Mouse (Mus musculus): ENCODE results near the gene Wscd2. TPM values are rescaled to one million over a fixed set of nuclear protein-coding genes. Genes with fewer than 3 reads are reported as not detected.

Gene Wscd2
- polyA plus RNA-seq, 1 experiment from 2014 or later = 14.1 TPM

DNA sequence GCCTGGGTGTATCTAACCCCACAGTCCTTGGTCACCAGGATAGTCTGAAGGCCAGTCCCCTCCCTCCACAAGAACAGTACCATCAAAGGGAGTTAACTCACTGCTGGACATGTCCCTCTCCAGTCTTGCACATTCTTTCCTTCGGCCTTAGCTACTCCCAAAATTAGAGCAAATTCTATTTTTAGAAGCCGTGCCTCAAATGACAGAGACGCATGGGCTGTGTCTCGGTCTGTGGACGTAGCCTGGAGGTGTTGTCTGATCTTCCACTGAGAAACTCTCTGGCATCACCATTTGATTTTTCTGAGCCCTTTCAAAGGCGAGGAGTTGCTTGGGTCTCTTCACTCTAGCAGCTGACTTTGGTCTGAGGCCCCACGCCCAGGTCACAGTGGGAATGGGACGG, 2.3 kb upstream of the Wscd2 start:
- no peak overlapping the region for H3K4me2 ChIP-seq (replicated peaks)
- ATAC-seq (ENCODE audit: low FRiP score) = no peak
- H3K4me1 ChIP-seq = peaks cover 26% of the 10 kb centered on the region
- WGBS = 75% methylated on average over 8 of the region's 8 CpGs
- H3K36me3 ChIP-seq = no peaks in the 10 kb centered on the region
- no peaks in the 10 kb centered on the region for H3K9me3 ChIP-seq (replicated peaks)
- H3K9ac ChIP-seq = no peak overlapping the region
- H3K4me3 ChIP-seq = no peak overlapping the region
- H3K27me3 ChIP-seq = peaks cover 27% of the 10 kb centered on the region
- H3K27ac ChIP-seq = no peak overlapping the region

DNA sequence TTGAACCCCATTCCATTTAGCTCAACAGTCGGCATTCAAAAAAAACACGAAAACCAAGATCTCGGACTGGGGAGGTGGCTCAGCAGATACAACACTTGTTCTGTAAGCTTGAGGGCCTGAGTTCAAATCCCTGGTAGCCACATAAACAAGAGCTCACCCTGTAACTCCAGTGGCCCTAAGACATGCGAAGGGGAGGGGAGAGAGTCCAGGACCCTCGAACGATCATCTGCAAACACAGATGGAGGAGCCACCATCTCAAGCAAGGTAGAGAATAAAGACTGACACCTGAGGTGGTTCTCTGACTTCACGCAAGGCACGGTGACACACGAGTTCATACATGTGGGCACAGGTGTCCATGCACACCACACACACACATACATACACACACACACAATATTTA, 516 bp upstream of the Wscd2 start:
- Histone ChIP-seq H3K27me3 (peaks cover 31% of the 10 kb centered on the region), H3K27ac (no peak overlapping the region), H3K4me1 (peaks cover 41% of the 10 kb centered on the region), H3K9ac (no peak overlapping the region), H3K9me3 (replicated peaks) (no peaks in the 10 kb centered on the region), H3K36me3 (no peaks in the 10 kb centered on the region), H3K4me2 (replicated peaks) (no peak overlapping the region), H3K4me3 (no peak overlapping the region)
- no peak for ATAC-seq (ENCODE audit: low FRiP score)
- WGBS = 90% methylated on average over 9 of the region's 9 CpGs

DNA sequence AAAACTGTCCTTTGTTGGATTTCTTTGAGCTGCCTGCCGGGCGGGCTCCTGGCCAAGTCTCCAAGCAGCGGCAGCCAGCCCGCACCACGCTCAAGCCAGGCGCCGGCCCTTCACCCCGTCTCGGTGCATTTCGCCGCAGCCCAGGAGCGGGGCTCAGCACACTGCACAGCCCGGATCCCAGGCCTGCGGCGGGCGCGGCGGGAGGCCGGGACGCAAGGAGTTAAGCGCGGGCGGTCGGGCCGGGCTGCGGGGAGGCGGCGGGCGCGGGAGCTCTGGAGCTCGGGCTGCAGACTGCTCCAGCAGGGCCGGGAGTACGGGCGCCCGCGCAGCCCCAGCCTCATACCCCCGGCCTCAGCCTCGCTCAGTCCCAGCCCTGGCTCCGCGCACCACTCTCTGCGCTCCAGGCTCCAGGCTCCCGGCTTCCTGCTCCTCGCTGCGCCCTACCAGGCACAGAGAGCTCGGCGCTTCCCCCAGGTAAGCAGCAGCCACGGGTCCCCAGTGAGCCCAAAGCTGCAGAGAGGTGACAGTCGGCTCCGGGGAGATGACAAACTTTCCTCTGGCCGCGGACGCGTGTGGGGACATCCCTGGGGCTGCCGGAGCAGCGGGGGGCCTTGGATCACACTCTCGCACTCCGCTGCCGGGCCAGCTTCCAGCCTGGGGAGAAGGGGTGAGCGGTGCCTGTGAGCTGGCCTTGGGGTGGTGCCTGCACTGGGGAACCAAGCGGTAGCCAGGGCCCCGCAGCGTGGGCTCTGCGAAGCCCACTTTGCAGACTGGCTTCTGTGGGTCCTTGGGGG, 531 bp downstream of the Wscd2 start:
- Histone ChIP-seq H3K9ac (peak overlapping the region; percentile 77), H3K4me2 (replicated peaks) (peak overlapping the region; percentile 84), H3K27me3 (peaks cover 31% of the 10 kb centered on the region), H3K36me3 (no peaks in the 10 kb centered on the region), H3K4me3 (peak overlapping the region; percentile 50), H3K9me3 (replicated peaks) (no peaks in the 10 kb centered on the region), H3K27ac (peak overlapping the region; percentile 73), H3K4me1 (peaks cover 41% of the 10 kb centered on the region)
- 2% methylated on average over 62 of the region's 63 CpGs for WGBS
- ATAC-seq (ENCODE audit: low FRiP score) = peak; percentile 81

DNA sequence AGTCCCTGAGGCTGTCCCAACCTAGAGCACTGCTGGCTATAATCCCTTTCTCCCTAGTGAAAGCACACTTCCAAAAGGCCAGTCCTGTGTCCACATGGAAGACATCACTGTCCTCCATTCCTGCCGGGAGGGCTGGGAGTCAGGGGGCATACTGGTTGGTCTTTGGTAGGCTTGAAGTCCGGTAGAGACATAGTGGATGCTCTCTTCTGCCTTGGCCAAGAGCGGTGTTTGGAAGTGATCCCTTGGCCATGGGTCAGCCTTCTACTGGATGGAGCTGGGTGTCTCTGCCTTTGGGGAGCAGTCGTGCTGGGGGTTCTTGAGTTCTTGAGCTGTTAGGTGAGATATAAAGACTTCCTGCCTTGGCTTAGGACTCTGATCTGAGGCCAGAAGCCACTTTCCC, 1.4 kb downstream of the Wscd2 start:
- Histone ChIP-seq H3K9ac (peak overlapping the region; percentile 77), H3K9me3 (replicated peaks) (no peaks in the 10 kb centered on the region), H3K4me2 (replicated peaks) (peak overlapping the region; percentile 84), H3K27me3 (peaks cover 31% of the 10 kb centered on the region), H3K27ac (peak overlapping the region; percentile 73; the same call in 1 of the 2 replicates), H3K36me3 (no peaks in the 10 kb centered on the region), H3K4me3 (peak overlapping the region; percentile 50), H3K4me1 (peaks cover 41% of the 10 kb centered on the region)
- no peak for ATAC-seq (ENCODE audit: low FRiP score)
- WGBS = 72% methylated on average over 4 of the region's 4 CpGs

DNA sequence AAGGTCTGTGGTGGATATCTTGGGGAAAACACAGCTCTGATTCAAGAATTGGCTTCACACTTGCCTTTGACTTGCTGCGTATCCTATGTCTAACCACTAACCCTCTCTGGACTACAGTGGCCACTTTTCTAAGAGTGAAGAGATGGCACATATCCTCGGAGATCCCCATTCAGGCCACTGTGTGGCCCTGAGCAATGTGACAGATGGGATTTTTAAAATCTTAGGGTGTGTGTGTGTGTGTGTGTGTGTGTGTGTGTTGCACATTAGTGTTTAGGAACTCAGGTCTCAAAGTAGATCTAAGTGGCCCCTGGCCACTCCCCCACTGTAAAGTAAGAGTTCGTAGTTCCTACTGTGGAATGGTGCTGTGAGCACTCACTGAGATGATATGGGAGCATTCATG, 1.9 kb downstream of the Wscd2 start:
- H3K27ac ChIP-seq = 0 out of 2 replicates have a peak overlapping the region, but pooled peaks have one; percentile 1
- H3K9ac ChIP-seq = 0 out of 2 replicates have a peak overlapping the region, but pooled peaks have one; percentile 77

DNA sequence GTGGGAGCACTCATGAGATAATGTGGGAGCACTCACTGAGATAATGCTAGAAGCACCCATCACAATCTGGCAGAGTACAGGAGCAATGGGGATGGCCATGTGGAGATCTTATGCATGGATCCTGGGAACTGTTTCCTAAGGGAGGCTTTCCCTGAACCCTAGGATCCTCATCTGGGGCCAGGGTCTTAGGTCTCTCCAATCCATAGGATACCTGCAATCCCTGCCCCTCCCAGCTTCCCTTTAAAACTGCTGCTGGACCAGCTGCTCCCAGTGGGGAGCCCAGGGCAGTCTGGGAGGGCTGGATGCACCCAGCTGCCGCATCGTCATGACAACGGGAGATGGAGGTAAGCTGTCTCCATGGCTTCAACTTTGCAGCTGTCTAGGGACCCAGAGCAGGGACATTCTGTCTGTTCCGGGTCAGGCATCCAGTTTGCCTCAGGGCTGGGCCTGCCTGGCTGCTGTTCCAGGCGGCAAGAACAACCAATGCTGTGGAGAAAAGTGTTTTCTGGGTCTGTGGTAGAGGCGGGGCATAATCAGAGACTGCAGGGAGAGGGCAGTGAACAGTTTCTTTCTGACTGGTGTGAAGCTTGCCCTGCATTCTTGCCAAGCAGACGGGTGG, 2.4 kb downstream of the Wscd2 start:
- Histone ChIP-seq H3K27ac (peak overlapping the region; percentile 53), H3K9ac (0 out of 2 replicates have a peak overlapping the region, but pooled peaks have one; percentile 39), H3K4me2 (replicated peaks) (peak overlapping the region; percentile 84), H3K9me3 (replicated peaks) (no peaks in the 10 kb centered on the region), H3K36me3 (no peaks in the 10 kb centered on the region), H3K27me3 (peaks cover 31% of the 10 kb centered on the region), H3K4me3 (peak overlapping the region; percentile 3; the same call in 1 of the 2 replicates), H3K4me1 (peaks cover 41% of the 10 kb centered on the region)
- WGBS = 8% methylated on average over 7 of the region's 7 CpGs
- peak; percentile 58 for ATAC-seq (ENCODE audit: low FRiP score)

More for the DNA sequence above, 1.9 kb downstream of the Wscd2 start:
- Histone ChIP-seq H3K36me3 (no peaks in the 10 kb centered on the region), H3K4me2 (replicated peaks) (peak overlapping the region; percentile 84), H3K4me1 (peaks cover 41% of the 10 kb centered on the region), H3K27me3 (peaks cover 31% of the 10 kb centered on the region), H3K9me3 (replicated peaks) (no peaks in the 10 kb centered on the region), H3K4me3 (peak overlapping the region; percentile 50)
- 78% methylated on average over 3 of the region's 3 CpGs for WGBS
- no peak for ATAC-seq (ENCODE audit: low FRiP score)

DNA sequence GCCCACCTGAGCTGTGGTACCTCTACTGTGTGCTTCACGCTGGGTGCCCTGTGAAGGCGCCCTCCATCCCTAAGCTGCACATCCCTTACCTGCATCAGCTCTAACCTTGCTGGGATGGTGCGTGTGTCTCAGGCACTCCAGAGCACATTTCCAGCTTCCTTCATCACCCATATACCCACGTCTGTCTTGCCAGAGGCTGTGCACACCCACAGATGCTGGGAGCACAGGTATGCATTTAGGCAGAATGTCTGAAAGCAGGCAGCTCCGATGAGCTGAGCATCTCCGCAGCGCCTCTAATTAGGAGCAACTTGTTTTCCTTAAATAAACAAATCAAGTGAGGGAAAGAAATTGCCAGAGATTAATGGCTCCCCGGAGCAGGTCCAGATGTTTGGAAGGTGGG, 3.9 kb downstream of the Wscd2 start:
- H3K4me1 ChIP-seq = peaks cover 41% of the 10 kb centered on the region
- H3K27me3 ChIP-seq = peaks cover 22% of the 10 kb centered on the region; the same call in 1 of the 2 replicates
- H3K36me3 ChIP-seq = no peaks in the 10 kb centered on the region
- peak overlapping the region; percentile 84; the same call in 1 of the 2 replicates for H3K4me2 ChIP-seq (replicated peaks)
- no peak overlapping the region for H3K4me3 ChIP-seq
- H3K27ac ChIP-seq = no peak overlapping the region
- H3K9me3 ChIP-seq (replicated peaks) = no peaks in the 10 kb centered on the region
- H3K9ac ChIP-seq = no peak overlapping the region
- 76% methylated on average over 8 of the region's 8 CpGs for WGBS
- no peak for ATAC-seq (ENCODE audit: low FRiP score)

DNA sequence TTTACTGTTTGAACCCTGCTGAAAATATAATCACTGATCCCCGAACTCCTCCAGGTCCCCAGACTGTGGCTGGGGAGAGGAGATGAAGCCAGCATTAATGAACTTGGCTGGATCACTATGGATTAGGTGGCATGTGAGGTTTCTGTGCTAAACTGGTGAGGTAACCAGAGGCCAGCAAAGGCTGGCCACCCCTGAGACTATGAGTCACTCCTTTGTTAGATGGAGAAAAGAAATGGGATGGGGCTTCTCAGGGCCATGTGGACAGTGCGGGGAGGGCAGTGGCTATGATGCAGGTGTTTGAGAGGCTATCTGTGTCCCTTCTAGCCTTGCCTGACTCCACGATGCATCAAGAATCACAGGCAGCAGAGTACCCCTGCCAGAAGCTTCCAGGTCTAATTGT, 6.8 kb downstream of the Wscd2 start:
- H3K9ac ChIP-seq = no peak overlapping the region
- H3K4me2 ChIP-seq (replicated peaks) = no peak overlapping the region
- WGBS = 68% methylated on average over 3 of the region's 3 CpGs
- H3K4me1 ChIP-seq = peaks cover 24% of the 10 kb centered on the region
- no peaks in the 10 kb centered on the region for H3K9me3 ChIP-seq (replicated peaks)
- 0 out of 2 replicates have a peak, but pooled peaks cover 5% of the 10 kb centered on the region for H3K27me3 ChIP-seq
- ATAC-seq (ENCODE audit: low FRiP score) = no peak
- H3K36me3 ChIP-seq = no peaks in the 10 kb centered on the region
- no peak overlapping the region for H3K4me3 ChIP-seq
- no peak overlapping the region for H3K27ac ChIP-seq

DNA sequence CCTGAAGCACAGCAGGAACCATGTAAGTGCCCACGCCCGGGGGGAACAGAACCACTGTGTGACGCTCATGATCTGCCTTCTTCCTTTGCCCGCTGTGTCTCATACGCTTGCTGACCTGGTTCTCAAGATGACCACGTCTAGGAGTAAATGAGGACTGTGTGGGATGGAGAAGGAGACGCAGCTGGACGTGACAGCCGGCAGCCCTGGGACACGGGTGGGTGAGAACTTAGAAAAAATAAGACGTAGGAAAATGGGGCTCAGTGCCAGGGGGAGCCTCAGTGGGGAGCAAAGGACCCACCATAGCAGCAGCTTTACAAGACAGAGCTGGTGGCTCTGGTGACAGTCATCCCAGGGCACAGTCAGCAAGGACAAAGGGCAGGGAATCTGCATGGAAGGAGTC, 9.3 kb downstream of the Wscd2 start:
- no peak overlapping the region for H3K4me3 ChIP-seq
- no peaks in the 10 kb centered on the region for H3K27me3 ChIP-seq
- H3K9me3 ChIP-seq (replicated peaks) = no peaks in the 10 kb centered on the region
- WGBS = 91% methylated on average over 11 of the region's 11 CpGs
- H3K4me2 ChIP-seq (replicated peaks) = no peak overlapping the region
- peaks cover 18% of the 10 kb centered on the region for H3K4me1 ChIP-seq
- H3K36me3 ChIP-seq = no peaks in the 10 kb centered on the region
- ATAC-seq (ENCODE audit: low FRiP score) = no peak
- no peak overlapping the region for H3K9ac ChIP-seq
- no peak overlapping the region for H3K27ac ChIP-seq

DNA sequence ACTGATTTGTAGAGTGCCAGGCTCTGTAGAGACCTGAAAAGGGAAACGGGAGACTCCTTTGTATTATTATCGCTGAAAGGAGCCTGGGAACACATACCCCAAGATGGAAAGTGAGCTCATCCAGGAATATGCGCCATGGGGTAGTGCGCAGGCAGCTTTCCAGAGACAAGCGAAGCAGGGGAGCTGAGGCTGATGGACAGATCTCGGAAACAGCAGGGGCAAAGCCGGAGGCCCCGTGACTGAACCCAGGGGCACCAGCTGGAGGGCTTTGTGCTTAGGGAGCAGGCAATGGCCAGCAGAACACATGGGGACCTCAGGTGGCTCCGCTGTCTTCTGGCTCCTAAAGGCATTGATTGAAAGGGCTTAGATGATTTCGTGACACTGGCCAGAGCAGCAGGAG, 13.1 kb downstream of the Wscd2 start:
- 0 out of 2 replicates have a peak overlapping the region, but pooled peaks have one; percentile 23 for H3K9ac ChIP-seq
- 6% methylated on average over 10 of the region's 10 CpGs for WGBS
- no peak overlapping the region for H3K4me3 ChIP-seq
- H3K27me3 ChIP-seq = no peaks in the 10 kb centered on the region
- peak overlapping the region; percentile 34 for H3K4me2 ChIP-seq (replicated peaks)
- peak overlapping the region; percentile 87 for H3K27ac ChIP-seq
- peaks cover 39% of the 10 kb centered on the region for H3K4me1 ChIP-seq
- H3K9me3 ChIP-seq (replicated peaks) = no peaks in the 10 kb centered on the region
- H3K36me3 ChIP-seq = no peaks in the 10 kb centered on the region
- peak; percentile 54 for ATAC-seq (ENCODE audit: low FRiP score)

DNA sequence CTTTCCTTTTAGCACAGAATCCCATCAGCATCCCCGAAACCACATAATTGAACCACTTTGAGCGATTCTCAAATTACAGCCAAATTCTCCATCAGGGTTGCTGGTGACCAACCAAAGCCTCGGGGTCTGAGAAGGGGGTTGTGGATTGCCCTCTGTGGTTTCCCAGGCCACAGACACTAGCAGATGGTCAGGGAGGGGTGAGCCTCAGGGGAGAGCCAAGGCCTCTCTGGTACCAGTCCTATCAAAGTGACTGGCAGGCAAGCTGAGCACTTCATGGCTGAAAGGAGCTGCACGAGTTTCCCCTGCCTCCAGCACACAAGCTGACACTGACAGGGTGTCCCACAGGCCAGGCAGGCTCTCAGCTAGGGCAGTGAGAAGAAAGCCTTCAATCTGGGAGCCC, 14.5 kb downstream of the Wscd2 start:
- Histone ChIP-seq H3K4me2 (replicated peaks) (no peak overlapping the region), H3K4me1 (peaks cover 44% of the 10 kb centered on the region), H3K4me3 (no peak overlapping the region), H3K27ac (peak overlapping the region; percentile 87), H3K9me3 (replicated peaks) (no peaks in the 10 kb centered on the region), H3K27me3 (peaks cover 3% of the 10 kb centered on the region; the same call in 1 of the 2 replicates), H3K9ac (no peak overlapping the region), H3K36me3 (no peaks in the 10 kb centered on the region)
- 16% methylated on average over 4 of the region's 4 CpGs for WGBS
- peak; percentile 57; the same call in 1 of the 2 replicates for ATAC-seq (ENCODE audit: low FRiP score)

DNA sequence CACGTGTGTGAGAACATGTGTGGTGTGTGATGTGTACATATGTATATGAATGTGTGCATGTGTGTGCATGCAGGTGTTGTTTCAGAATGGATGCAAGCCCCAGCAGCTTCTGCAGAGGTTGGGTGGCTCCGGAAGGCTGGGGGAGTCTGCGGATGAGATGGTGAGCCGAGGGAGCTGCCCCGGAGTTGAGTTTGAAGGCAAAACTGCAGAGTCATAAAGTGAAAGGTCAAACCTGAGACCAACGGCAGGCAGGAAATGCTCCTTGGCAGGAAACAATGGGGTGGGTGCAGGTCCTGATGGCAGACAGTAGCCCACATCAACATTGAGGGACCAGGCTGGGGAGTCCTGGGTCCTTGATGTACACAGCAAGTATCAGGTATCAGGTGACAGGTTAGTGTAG, 15.9 kb downstream of the Wscd2 start:
- H3K4me1 ChIP-seq = peaks cover 59% of the 10 kb centered on the region
- no peaks in the 10 kb centered on the region for H3K36me3 ChIP-seq
- no peaks in the 10 kb centered on the region for H3K9me3 ChIP-seq (replicated peaks)
- H3K27me3 ChIP-seq = peaks cover 3% of the 10 kb centered on the region; the same call in 1 of the 2 replicates
- no peak for ATAC-seq (ENCODE audit: low FRiP score)
- peak overlapping the region; percentile 48; the same call in 1 of the 2 replicates for H3K27ac ChIP-seq
- no peak overlapping the region for H3K9ac ChIP-seq
- H3K4me3 ChIP-seq = no peak overlapping the region
- H3K4me2 ChIP-seq (replicated peaks) = no peak overlapping the region
- WGBS = 74% methylated on average over 6 of the region's 6 CpGs
